Mouse (Mus musculus): Measurements from ENCODE around the gene Fam222a.

Gene Fam222a

GRCm38 (mm10) chr5:114583046-114583445, 15.2 kb downstream of the Fam222a start:
- no peak for DNase-seq (ENCODE audit: low read depth, low spot score)

- DNase-seq (ENCODE audit: low read depth, low spot score) = no peak
Measured at GRCm38 (mm10) chr5:114583490-114584175, 15.8 kb downstream of the Fam222a start.

GRCm38 (mm10) chr5:114584293-114585104, 16.7 kb downstream of the Fam222a start:
- DNase-seq (ENCODE audit: low read depth, low spot score) = no peak

- DNase-seq (ENCODE audit: low read depth, low spot score) = no peak
Measured at GRCm38 (mm10) chr5:114585682-114586081, 17.9 kb downstream of the Fam222a start.

GRCm38 (mm10) chr5:114587908-114588307, 20.1 kb downstream of the Fam222a start:
- DNase-seq (ENCODE audit: low read depth, low spot score) = no peak

GRCm38 (mm10) chr5:114588416-114588815, 20.6 kb downstream of the Fam222a start:
- DNase-seq (ENCODE audit: low read depth, low spot score) = no peak

GRCm38 (mm10) chr5:114589026-114589425, 21.2 kb downstream of the Fam222a start:
- no peak for DNase-seq (ENCODE audit: low read depth, low spot score)

- no peak for DNase-seq (ENCODE audit: low read depth, low spot score)
Measured at GRCm38 (mm10) chr5:114589454-114589853, 21.6 kb downstream of the Fam222a start.

- no peak for DNase-seq (ENCODE audit: low read depth, low spot score)
Measured at GRCm38 (mm10) chr5:114590043-114590913, 22.5 kb downstream of the Fam222a start.

- DNase-seq (ENCODE audit: low read depth, low spot score) = no peak
Measured at GRCm38 (mm10) chr5:114591151-114591561, 23.3 kb downstream of the Fam222a start.

GRCm38 (mm10) chr5:114592463-114593160, 24.8 kb downstream of the Fam222a start:
- no peak for DNase-seq (ENCODE audit: low read depth, low spot score)

GRCm38 (mm10) chr5:114593161-114593821, 25.5 kb downstream of the Fam222a start:
- DNase-seq (ENCODE audit: low read depth, low spot score) = no peak

GRCm38 (mm10) chr5:114593949-114594348, 26.1 kb downstream of the Fam222a start:
- DNase-seq (ENCODE audit: low read depth, low spot score) = no peak

- DNase-seq (ENCODE audit: low read depth, low spot score) = no peak
Measured at GRCm38 (mm10) chr5:114594741-114595241, 27.0 kb downstream of the Fam222a start.

GRCm38 (mm10) chr5:114596604-114597003, 28.8 kb downstream of the Fam222a start:
- no peak for DNase-seq (ENCODE audit: low read depth, low spot score)

GRCm38 (mm10) chr5:114597222-114597621, 29.4 kb downstream of the Fam222a start:
- no peak for DNase-seq (ENCODE audit: low read depth, low spot score)

- no peak for DNase-seq (ENCODE audit: low read depth, low spot score)
Measured at GRCm38 (mm10) chr5:114597652-114598051, 29.8 kb downstream of the Fam222a start.

GRCm38 (mm10) chr5:114602012-114602411, 34.2 kb downstream of the Fam222a start:
- DNase-seq (ENCODE audit: low read depth, low spot score) = no peak

- DNase-seq (ENCODE audit: low read depth, low spot score) = no peak
Measured at GRCm38 (mm10) chr5:114603975-114604374, 36.2 kb downstream of the Fam222a start.

GRCm38 (mm10) chr5:114604781-114605290, 37.0 kb downstream of the Fam222a start:
- no peak for DNase-seq (ENCODE audit: low read depth, low spot score)
